Mouse (Mus musculus) gastrocnemius, postnatal 36 days (tissue): ENCODE measurements around the gene Mettl7b. TPM values are rescaled to one million over a fixed set of nuclear protein-coding genes. Genes with fewer than 3 reads are reported as not detected.

Experiments
- DNase-seq, 2 experiments: peaks; one replicate each; pipeline ENCODE4 v3.0.0; 2022
- intact Hi-C: fragments of 180-260 bp; cut with DNase I; formaldehyde crosslinking; loops from one replicate; pipeline ENCODE4 v1.15.1; 2025
- total RNA-seq, 2 experiments: library from RNA; stranded (reverse); gene quantifications; 2 replicates each; pipeline ENCODE4 v1.2.3; 2021

The Mettl7b gene
- total RNA-seq, 2 experiments from 2014 or later: 0.28 TPM; not detected in 1

- no peak for DNase-seq
- intact Hi-C loops: no loop called here
Measured at GRCm38 (mm10) chr10:128950208-128950887, 10.4 kb downstream of the Mettl7b start.

GRCm38 (mm10) chr10:128947496-128947895 lies 13.3 kb downstream of the Mettl7b start:
- DNase-seq: no peak
- intact Hi-C loops: loop anchor here (2.0 kb wide), 1 partner anchor 33 kb away; no protein-coding TSS in a partner anchor

DNA sequence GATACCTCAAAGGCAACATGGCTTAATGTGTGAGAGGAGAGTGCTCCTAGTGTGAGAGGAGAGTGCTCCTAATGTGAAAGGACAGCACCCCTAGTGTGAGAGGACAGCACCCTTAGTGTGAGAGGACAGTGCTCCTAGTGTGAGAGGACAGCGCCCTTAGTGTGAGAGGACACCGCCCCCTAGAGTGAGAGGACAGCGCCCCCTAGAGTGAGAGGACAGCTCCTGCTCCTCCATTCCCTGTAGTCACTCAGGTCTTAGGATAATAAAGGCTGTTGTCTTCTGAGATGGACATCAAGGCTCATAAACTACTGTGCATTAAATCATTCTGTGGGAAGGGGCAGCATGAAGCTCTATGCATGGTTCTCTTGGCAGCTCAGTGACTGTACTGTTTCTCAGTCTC lies 15.1 kb downstream of the Mettl7b start:
- DNase-seq: peak; percentile 33 to 62
- intact Hi-C loops: loop anchor here (2.0 kb wide), 1 partner anchor 31 kb away; no protein-coding TSS in a partner anchor

DNA sequence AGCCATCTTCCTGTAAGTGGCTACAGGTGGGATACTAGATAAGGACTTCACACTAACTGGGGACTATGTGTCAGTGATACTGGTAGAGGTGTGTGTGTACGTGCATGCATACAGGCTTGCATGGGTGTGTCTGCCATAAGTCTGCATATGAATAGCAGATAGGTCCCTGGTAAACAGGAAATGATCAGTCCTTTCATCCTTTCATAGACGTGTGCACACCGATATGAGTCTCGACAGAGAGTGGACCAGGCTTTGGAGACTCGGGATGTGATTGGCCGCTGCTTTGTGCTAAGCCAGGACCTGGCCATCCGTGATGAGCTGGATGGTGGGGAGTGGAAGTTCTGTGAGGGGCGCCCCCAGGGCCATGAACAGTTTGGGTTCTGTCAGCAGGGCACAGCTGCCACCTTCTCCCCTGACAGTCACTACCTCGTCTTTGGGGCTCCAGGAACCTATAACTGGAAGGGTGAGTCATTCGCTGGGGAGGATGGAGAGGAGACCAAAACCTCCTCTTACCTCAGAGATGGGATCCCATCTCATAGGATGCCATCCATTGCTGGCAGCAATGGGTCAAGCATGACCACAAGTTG lies 20.2 kb downstream of the Mettl7b start:
- intact Hi-C loops: no loop called here
- no peak for DNase-seq

DNA sequence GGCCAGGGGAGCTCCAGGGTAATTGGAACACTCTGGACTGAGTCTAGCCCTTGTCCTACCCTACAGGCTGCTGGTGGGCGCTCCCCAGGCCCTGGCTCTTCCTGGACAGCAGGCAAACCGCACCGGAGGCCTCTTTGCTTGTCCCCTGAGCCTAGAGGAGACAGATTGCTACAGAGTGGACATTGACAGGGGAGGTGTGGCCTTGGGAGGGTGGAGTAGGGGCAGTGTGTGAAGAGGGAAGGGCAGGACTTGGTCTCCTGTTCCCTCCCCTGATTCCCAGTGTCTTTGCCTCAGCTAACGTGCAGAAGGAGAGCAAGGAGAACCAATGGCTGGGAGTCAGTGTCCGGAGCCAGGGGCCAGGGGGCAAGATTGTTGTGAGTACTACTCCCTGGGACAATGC lies 21.8 kb downstream of the Mettl7b start:
- no peak for DNase-seq
- intact Hi-C loops: no loop called here

DNA sequence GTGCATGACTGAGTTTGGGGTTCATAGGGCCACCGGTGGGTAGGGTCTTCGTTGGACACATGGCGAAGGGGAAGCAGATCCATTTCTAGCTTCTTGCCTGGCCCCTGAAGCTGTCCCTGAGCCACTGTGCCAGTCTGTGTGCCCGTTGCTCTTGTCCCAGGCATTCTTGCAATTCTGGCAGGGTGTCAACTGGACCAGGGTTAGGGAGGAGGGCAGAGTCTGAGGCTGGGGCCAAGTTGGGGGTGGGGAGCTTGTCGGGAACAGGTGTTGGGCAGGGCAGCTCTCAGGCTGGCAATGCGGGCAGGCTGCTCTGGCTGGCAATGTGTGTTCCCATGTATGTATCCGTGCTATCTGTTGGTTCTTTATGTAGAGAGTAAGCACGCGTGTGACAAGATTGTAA lies 22.3 kb downstream of the Mettl7b start:
- intact Hi-C loops: no loop called here

GRCm38 (mm10) chr10:128937756-128938390 lies 22.9 kb downstream of the Mettl7b start:
- intact Hi-C loops: no loop called here
- DNase-seq: peak; percentile 35 to 50

More for the DNA sequence above, 22.3 kb downstream of the Mettl7b start:
- peak; percentile 62 to 87 for DNase-seq

- peak; percentile 30 to 31 for DNase-seq
- intact Hi-C loops: no loop called here
Measured at GRCm38 (mm10) chr10:128935826-128936440, 24.9 kb downstream of the Mettl7b start.

GRCm38 (mm10) chr10:128934997-128935787 lies 25.6 kb downstream of the Mettl7b start:
- DNase-seq: no peak

GRCm38 (mm10) chr10:128933976-128934721 lies 26.6 kb downstream of the Mettl7b start:
- intact Hi-C loops: no loop called here
- no peak for DNase-seq

More at GRCm38 (mm10) chr10:128934997-128935787, 25.6 kb downstream of the Mettl7b start:
- intact Hi-C loops: no loop called here

DNA sequence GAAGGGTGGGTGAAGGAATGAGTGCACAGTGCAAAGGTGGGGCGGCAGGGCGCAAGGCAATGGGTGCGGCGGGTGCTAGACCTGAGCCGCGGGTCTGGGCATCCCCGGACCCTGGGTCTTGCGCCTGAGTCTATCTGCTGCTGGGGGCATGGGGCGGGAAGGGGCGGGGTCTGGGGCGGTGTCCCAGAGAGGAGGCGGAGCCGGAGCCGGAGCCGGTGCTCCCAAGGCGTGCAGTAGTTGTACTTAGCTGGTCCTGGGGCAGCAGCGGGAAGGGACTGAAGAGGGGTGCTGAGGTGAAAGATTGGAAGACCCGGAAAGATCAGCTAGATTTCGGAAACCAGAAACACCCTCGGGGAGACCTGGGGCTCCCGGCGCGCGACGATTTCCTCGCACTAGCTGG lies 27.2 kb downstream of the Mettl7b start, which contains the start of gene Itga7:
Gene Itga7 (plus strand): TSS at position 245 of the 400 bp plus-strand sequence.
- peak in 1 of 2 experiments; percentile 46 for DNase-seq
- intact Hi-C loops: no loop called here

- DNase-seq: no peak
- intact Hi-C loops: no loop called here
Measured at GRCm38 (mm10) chr10:128931441-128931840, 29.3 kb downstream of the Mettl7b start.

GRCm38 (mm10) chr10:128929638-128930378 lies 31.0 kb downstream of the Mettl7b start:
- DNase-seq: no peak
- intact Hi-C loops: no loop called here

DNA sequence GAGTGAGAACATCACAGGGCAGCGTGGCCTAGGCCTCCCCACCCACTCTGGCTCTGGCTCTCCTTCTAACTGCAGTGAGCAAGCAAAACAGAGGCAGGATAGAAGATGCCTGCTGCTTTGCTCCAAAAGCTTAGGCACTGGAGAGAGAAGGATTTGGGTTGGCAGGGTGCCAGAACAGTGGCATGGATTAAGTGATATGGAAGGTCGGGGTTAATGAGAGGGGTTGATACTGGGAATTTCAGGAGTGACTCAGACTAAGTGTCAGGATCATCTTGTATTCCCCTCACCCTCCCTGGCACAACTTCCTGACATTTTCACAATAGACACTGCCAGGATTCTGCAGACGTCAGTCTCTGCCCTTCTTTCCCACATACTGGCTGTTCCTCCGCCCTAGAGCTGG lies 32.4 kb downstream of the Mettl7b start:
- DNase-seq: no peak
- intact Hi-C loops: no loop called here

GRCm38 (mm10) chr10:128923935-128924334 lies 36.9 kb downstream of the Mettl7b start, which contains the start of gene Bloc1s1:
TSS of gene Bloc1s1 (minus strand) at chr10:128924035.
- intact Hi-C loops: no loop called here
- no peak for DNase-seq

DNA sequence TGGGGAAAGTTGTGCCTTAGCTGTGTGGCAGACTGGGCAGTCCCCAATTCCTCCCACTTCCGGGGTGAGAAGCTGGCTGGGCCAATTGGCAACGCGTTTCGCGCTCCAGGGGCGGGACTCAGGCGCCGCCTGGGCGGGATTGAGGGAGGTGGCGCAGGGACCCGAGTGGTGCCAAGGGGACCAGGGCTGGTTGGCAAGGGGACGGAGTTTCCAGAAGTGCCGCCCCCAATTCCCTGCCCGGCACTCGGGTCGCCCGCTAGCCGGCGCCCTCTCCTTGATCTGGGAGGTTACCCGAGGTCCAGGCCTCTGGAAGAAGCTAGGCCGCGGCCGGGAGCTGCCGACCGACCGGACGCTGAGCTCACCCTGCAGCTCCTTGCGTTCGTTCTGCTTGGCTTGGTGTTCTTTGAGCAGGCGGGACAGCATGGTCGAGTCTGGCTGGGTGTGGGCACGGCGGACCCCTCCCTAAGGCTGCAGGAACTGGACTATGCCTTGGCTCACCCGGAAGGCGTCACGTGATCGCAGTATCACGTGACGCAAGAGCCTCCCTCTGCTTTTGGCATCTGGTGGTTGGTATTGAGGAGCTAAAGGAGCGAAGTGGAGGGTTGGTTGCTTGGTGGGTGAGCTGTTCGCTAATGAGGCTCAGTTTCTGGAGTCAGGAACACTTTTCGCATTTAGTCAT lies 37.6 kb downstream of the Mettl7b start:
- intact Hi-C loops: no loop called here
- DNase-seq: peak; percentile 90 to 95

DNA sequence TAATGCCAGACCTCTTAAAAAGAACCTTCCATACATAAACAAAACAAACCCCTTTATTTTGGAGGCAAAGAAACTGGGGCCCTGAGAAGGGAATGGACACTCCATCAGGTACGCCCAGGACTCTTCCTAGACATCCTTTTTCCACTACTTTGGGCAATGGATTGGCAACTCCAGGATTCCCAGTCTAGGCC lies 38.1 kb downstream of the Mettl7b start, which contains the start of gene Rdh5:
Gene Rdh5 (minus strand): TSS at position 67 of the 191 bp plus-strand sequence.
- DNase-seq: no peak
- intact Hi-C loops: no loop called here
